Mouse (Mus musculus): ENCODE measurements around the gene Fntb.
A peak's percentile ranks its signal among the peaks of the same experiment; 100 is the strongest.

Fntb gene

GRCm38 (mm10) chr12:76886826-76887225 lies 121.4 kb downstream of the Fntb start:
- no peak for DNase-seq (ENCODE audit: low spot score)

GRCm38 (mm10) chr12:76887941-76888340 lies 122.6 kb downstream of the Fntb start:
- no peak for DNase-seq (ENCODE audit: low spot score)

GRCm38 (mm10) chr12:76889404-76890184 lies 124.2 kb downstream of the Fntb start:
- DNase-seq (ENCODE audit: low spot score) = no peak

- no peak for DNase-seq (ENCODE audit: low spot score)
Measured at GRCm38 (mm10) chr12:76891160-76891559, 125.8 kb downstream of the Fntb start.

- DNase-seq (ENCODE audit: low spot score) = no peak
Measured at GRCm38 (mm10) chr12:76892910-76893695, 127.7 kb downstream of the Fntb start.

- no peak for DNase-seq (ENCODE audit: low spot score)
Measured at GRCm38 (mm10) chr12:76894792-76895559, 129.6 kb downstream of the Fntb start.

GRCm38 (mm10) chr12:76895777-76896176 lies 130.4 kb downstream of the Fntb start:
- no peak for DNase-seq (ENCODE audit: low spot score)

- no peak for DNase-seq (ENCODE audit: low spot score)
Measured at GRCm38 (mm10) chr12:76896566-76896965, 131.2 kb downstream of the Fntb start.

- DNase-seq (ENCODE audit: low spot score) = no peak
Measured at GRCm38 (mm10) chr12:76897006-76897405, 131.6 kb downstream of the Fntb start.

- DNase-seq (ENCODE audit: low spot score) = no peak
Measured at GRCm38 (mm10) chr12:76898141-76898540, 132.8 kb downstream of the Fntb start.

- DNase-seq (ENCODE audit: low spot score) = no peak
Measured at GRCm38 (mm10) chr12:76899261-76899975, 134.0 kb downstream of the Fntb start.

GRCm38 (mm10) chr12:76901508-76902294 lies 136.3 kb downstream of the Fntb start:
- peak; percentile 32 for DNase-seq (ENCODE audit: low spot score)

GRCm38 (mm10) chr12:76906278-76906677 lies 140.9 kb downstream of the Fntb start:
- no peak for DNase-seq (ENCODE audit: low spot score)

GRCm38 (mm10) chr12:76909218-76909617 lies 143.8 kb downstream of the Fntb start:
- no peak for DNase-seq (ENCODE audit: low spot score)

- no peak for DNase-seq (ENCODE audit: low spot score)
Measured at GRCm38 (mm10) chr12:76910258-76910940, 145.0 kb downstream of the Fntb start.

GRCm38 (mm10) chr12:76911171-76911726 lies 145.9 kb downstream of the Fntb start:
- DNase-seq (ENCODE audit: low spot score) = no peak

GRCm38 (mm10) chr12:76912193-76912592 lies 146.8 kb downstream of the Fntb start:
- DNase-seq (ENCODE audit: low spot score) = no peak

GRCm38 (mm10) chr12:76916163-76916562 lies 150.8 kb downstream of the Fntb start:
- DNase-seq (ENCODE audit: low spot score) = no peak

GRCm38 (mm10) chr12:76918113-76918512 lies 152.7 kb downstream of the Fntb start:
- no peak for DNase-seq (ENCODE audit: low spot score)

- no peak for DNase-seq (ENCODE audit: low spot score)
Measured at GRCm38 (mm10) chr12:76918855-76919254, 153.5 kb downstream of the Fntb start.
